Mouse (Mus musculus): ENCODE measurements around the gene Ubap2. TPM values are rescaled to one million over a fixed set of nuclear protein-coding genes. Genes with fewer than 3 reads are reported as not detected.

Ubap2 gene
- polyA plus RNA-seq, 1 experiment from 2014 or later, result 67.8 TPM

DNA sequence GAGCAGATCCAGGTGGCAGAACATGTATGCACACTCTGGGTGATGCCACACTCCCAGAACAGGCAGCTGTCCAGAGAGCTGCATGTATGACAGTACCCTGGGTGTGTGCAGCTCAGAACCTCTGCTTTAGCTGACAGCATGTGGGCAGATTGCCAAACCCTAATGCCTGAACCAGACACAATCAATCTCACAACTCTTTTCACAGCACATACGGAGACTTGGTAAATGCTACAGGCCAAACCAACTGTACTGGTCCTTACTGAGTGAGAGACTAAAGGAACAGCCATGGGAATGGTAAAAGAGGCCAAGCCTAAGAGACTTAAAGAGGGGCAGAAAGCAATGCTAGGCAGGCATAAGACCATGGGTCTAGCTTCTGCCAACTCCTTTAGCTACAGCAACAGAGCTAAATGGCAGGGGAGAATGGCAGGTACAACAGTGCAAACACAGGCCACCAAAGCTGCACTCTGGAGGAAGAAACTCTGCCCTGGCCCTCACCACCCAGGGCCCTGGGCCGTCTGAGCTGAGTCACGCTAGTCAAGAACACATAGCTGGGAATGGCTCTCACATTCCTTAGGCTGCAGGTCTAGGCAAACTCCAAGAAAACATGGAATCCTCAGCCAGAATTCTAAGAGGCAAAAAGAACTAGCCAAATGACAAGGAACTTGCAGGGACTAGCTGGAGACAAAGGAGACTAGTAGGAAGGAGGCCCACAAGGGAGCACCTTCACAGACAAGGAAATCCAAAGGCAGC, 77.9 kb downstream of the Ubap2 start:
- H3K9ac ChIP-seq, result no peak overlapping the region
- ATAC-seq (ENCODE audit: insufficient number of reproducible peaks, low FRiP score), result 0 out of 2 replicates have a peak, but pooled peaks have one; percentile 33
- H3K9me3 ChIP-seq (replicated peaks), result no peaks in the 10 kb centered on the region
- H3K27ac ChIP-seq (ENCODE audit: poor library complexity, severe bottlenecking), result peak overlapping the region; percentile 41
- no peak overlapping the region for H3K4me2 ChIP-seq
- peaks cover 16% of the 10 kb centered on the region for H3K4me1 ChIP-seq (replicated peaks)
- H3K27me3 ChIP-seq (replicated peaks), result no peaks in the 10 kb centered on the region
- no peak overlapping the region for H3K4me3 ChIP-seq
- 52% methylated on average over 3 of the region's 3 CpGs for WGBS
- peaks cover 93% of the 10 kb centered on the region for H3K36me3 ChIP-seq

DNA sequence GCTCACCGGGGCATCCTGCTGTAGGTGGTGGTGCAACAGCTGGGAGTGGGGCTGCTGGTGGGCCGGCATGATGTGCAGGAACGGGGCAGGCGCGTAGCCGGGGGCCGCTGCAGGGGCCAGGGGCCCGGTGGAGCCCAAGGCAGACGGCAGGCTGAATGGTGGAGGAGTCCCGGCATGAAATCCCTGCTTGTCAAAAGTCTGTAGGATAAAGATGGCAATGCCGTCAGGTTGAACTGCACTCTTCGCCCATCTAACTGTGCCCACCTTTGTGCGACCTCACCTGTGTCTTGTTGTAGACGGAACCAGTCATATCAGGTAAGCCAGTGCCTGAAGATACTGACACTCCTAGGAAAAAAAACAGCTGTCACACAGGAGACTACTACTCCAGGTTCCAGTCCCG, 79.6 kb downstream of the Ubap2 start:
- peaks cover 90% of the 10 kb centered on the region for H3K36me3 ChIP-seq
- no peak overlapping the region for H3K4me2 ChIP-seq
- no peaks in the 10 kb centered on the region for H3K27me3 ChIP-seq (replicated peaks)
- H3K9me3 ChIP-seq (replicated peaks), result no peaks in the 10 kb centered on the region
- H3K4me1 ChIP-seq (replicated peaks), result peaks cover 16% of the 10 kb centered on the region
- H3K9ac ChIP-seq, result no peak overlapping the region
- no peak for ATAC-seq (ENCODE audit: insufficient number of reproducible peaks, low FRiP score)
- 89% methylated on average over 15 of the region's 15 CpGs for WGBS
- no peak overlapping the region for H3K4me3 ChIP-seq
- no peak overlapping the region for H3K27ac ChIP-seq (ENCODE audit: poor library complexity, severe bottlenecking)

DNA sequence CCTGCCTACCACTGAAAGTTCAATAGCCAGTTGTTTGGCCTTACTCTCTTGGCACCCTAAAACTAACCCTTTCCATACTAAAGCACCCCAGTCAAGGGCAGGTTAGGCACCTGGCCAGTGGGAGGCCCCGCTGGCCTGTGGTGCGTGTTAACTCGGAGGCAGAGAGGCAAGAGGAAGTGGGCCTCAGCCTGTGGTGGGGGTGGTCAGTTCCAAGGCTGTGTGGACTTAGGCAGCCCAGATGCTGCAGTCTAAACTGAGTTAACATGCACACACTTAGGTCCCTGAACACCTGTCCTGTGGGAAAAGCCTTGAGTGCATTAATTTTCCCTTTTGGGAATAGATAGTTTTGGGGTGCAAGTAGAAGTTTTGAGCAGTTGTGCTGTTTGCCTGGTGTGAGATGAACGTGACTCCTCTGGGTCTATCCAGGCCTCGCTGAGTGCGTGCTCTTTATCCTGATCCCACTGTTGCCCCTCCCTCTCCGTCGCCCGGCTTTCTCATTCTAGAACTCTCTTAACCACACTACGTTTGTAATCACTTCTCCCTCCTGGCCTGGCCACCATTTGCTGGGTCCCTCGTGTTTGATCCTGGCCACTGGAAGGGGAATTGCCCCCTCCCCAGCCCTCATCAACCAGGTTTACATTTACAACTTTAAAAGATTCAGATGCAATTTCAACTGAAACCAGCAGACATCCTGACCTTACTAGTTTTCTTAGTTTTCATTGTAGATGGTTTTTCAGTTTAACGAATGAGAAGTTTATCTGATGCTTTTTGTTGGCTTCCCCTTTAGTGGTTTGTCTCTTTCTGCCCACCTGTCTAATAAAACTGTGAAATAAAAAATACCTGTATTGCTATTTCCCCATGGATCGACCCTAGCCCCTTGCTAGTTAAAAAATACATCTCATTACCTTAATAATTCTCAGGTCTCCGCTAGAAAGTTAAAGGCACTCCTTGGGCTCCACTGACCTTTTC, 82.1 kb downstream of the Ubap2 start:
- Histone ChIP-seq H3K27me3 (replicated peaks) (no peaks in the 10 kb centered on the region), H3K9ac (no peak overlapping the region), H3K27ac (ENCODE audit: poor library complexity, severe bottlenecking) (no peak overlapping the region), H3K4me1 (replicated peaks) (peaks cover 14% of the 10 kb centered on the region), H3K9me3 (replicated peaks) (no peaks in the 10 kb centered on the region), H3K36me3 (peaks cover 78% of the 10 kb centered on the region), H3K4me3 (no peak overlapping the region), H3K4me2 (no peak overlapping the region)
- ATAC-seq (ENCODE audit: insufficient number of reproducible peaks, low FRiP score), result no peak
- 70% methylated on average over 14 of the region's 14 CpGs for WGBS

DNA sequence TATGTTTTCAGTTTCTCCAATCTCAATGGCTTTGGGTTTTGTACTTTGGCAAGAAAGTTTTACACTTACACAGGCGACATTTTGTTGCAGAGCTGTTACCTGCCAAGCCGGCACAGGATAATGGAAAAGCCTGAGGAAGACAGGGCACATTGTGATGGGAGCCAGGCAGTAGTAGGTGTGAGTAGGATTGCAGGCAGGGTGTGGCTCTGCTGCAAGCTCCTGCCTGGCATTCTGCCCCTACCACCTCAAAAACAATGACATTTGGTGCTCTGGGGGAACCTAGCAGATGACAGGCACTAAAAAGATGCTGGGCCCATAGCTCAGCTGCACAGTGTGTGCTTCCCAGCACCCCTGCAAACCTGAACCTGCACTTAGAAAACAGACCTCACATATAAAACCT, 85.1 kb downstream of the Ubap2 start:
- no peak overlapping the region for H3K27ac ChIP-seq (ENCODE audit: poor library complexity, severe bottlenecking)
- H3K4me2 ChIP-seq, result no peak overlapping the region
- no peaks in the 10 kb centered on the region for H3K27me3 ChIP-seq (replicated peaks)
- 92% methylated on average over 2 of the region's 2 CpGs for WGBS
- ATAC-seq (ENCODE audit: insufficient number of reproducible peaks, low FRiP score), result no peak
- H3K4me1 ChIP-seq (replicated peaks), result no peaks in the 10 kb centered on the region
- H3K4me3 ChIP-seq, result no peak overlapping the region
- H3K9ac ChIP-seq, result no peak overlapping the region
- no peaks in the 10 kb centered on the region for H3K9me3 ChIP-seq (replicated peaks)
- peaks cover 73% of the 10 kb centered on the region for H3K36me3 ChIP-seq

DNA sequence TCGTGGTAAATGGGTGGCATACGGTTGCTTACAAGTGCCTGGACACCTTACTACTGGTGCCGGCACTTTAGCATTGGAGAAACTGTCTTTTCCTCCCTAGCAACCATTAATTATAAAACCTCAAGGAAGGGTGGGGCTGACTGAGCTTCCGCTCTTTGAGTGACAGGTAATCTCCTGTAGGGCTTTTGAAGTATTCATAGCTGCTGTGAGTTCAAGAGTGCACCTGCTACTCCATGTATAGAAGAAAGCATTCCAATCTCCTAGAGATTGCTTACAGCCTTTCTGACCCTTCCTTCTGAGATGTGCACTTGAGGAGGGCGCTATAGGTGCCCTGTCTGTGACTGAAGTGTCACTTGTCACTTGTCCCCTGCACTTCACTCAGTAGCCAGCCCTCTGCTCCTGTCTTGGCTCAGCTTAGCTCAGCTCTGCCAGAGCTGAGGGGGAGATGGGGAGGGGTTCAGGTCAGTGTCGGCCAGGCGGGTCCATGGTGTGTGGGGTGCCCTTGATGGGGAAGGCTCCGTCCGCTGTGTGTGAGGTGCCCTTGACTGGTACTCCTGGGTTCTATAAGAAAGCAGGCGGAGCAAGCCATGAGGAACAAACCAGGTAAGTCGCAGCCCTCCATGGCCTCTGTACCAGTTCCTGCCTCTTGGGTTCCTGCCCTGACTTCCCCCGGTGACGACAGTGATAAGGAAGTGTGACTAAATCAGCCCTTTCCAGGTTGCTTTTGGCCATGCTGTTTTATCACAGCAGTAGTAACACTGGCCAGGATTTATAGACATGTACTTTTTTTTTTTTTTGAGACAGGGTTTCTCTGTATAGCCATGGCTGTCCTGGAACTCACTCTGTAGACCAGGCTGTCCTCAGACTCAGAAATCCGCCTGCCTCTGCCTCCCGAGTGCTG, 94.9 kb downstream of the Ubap2 start:
- ATAC-seq (ENCODE audit: insufficient number of reproducible peaks, low FRiP score), result no peak; the same call in 1 of the 2 replicates
- H3K9ac ChIP-seq, result no peak overlapping the region
- peaks cover 7% of the 10 kb centered on the region; the same call in 1 of the 2 replicates for H3K4me1 ChIP-seq (replicated peaks)
- no peak overlapping the region for H3K4me2 ChIP-seq
- H3K4me3 ChIP-seq, result no peak overlapping the region
- H3K27ac ChIP-seq (ENCODE audit: poor library complexity, severe bottlenecking), result no peak overlapping the region
- no peaks in the 10 kb centered on the region for H3K9me3 ChIP-seq (replicated peaks)
- H3K27me3 ChIP-seq (replicated peaks), result no peaks in the 10 kb centered on the region
- H3K36me3 ChIP-seq, result peaks cover 69% of the 10 kb centered on the region
- 78% methylated on average over 15 of the region's 15 CpGs for WGBS

DNA sequence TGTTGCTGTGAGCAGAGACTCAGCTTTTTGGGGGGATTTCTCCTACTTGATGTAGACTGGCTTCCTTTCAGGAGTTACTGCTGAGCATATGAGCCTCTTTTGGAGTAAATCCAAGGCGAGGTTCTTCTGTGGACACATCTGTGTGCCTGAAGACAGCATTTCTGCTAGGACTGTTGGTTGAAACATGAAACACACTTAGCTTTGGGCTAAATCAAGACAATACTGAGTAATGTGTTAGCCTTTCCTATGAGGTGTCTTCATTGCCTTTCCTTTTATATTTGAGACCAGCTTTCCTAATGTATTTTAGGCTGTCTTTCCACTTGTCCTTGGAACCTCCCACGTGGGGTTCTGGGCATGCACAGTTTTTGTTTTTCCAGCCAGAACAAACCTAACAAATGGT, 100.3 kb downstream of the Ubap2 start:
- no peaks in the 10 kb centered on the region for H3K27me3 ChIP-seq (replicated peaks)
- no peak overlapping the region for H3K27ac ChIP-seq (ENCODE audit: poor library complexity, severe bottlenecking)
- H3K4me2 ChIP-seq, result no peak overlapping the region
- H3K4me1 ChIP-seq (replicated peaks), result peaks cover 4% of the 10 kb centered on the region; the same call in 1 of the 2 replicates
- H3K9ac ChIP-seq, result no peak overlapping the region
- H3K36me3 ChIP-seq, result peaks cover 48% of the 10 kb centered on the region
- 79% methylated on average over 2 of the region's 2 CpGs for whole genome bisulfite sequencing
- H3K4me3 ChIP-seq, result no peak overlapping the region
- no peaks in the 10 kb centered on the region for H3K9me3 ChIP-seq (replicated peaks)
- no peak for ATAC-seq (ENCODE audit: insufficient number of reproducible peaks, low FRiP score)

DNA sequence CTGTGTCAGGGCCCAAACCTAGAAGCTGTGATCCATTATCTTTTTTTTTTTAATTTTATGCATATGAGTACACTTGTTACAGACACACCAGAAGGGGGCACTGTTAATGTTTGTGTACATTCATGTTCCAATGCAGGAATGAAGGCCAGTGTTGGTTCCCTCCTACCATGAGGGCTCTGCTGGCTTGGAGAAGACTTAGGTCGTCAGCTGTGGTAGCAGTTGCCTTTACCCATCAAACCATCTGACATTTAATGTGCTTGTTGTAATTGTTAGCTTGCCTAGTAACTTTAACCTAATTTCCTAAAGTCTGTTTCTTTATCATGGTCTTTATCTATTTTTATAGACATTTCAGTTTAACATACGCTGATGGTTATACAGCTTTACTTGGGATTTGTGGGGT, 104.0 kb downstream of the Ubap2 start:
- no peak for ATAC-seq (ENCODE audit: insufficient number of reproducible peaks, low FRiP score)
- H3K36me3 ChIP-seq, result peaks cover 35% of the 10 kb centered on the region
- no peak overlapping the region for H3K4me2 ChIP-seq
- 0 out of 2 replicates have a peak, but pooled peaks cover 3% of the 10 kb centered on the region for H3K4me1 ChIP-seq (replicated peaks)
- no peak overlapping the region for H3K9ac ChIP-seq
- H3K27ac ChIP-seq (ENCODE audit: poor library complexity, severe bottlenecking), result no peak overlapping the region
- no peaks in the 10 kb centered on the region for H3K27me3 ChIP-seq (replicated peaks)
- no peaks in the 10 kb centered on the region for H3K9me3 ChIP-seq (replicated peaks)
- H3K4me3 ChIP-seq, result no peak overlapping the region
- 90% methylated on average over 2 of the region's 2 CpGs for WGBS

DNA sequence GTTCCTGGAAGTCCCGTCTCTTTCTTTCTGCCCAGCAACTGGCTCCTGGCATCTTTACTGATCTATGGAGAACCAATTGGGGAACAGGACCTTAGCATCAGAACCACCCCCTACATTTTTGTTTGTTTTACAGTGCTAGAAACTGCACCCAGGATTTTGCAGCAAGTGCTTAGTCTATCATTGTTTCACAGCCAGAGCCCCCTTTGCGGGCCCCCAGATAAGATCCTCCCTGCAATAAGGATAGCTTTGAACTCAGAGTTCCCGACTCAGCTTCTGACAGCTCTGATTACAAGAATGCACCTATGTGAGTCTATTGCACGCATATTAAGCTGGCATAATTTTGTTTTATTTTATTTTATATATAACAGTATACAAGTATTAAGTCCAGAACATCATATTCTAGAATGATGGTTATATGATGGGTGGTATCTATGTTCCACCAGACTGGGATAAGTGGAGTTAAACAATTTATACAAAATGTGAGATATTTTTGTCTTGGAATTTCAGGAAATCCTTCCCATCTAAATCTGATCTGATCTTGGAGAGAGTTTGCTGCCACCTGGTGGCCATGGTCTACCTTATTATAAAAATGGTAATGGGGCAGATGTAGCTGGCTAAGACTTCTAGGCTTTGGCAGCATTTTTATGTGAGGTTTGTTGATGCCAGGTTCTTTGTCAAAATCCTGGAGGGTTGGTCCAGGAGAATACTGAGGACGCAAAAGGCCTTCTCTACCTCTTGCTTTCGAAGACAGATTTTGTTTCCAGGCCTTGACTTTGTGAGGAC, 109.1 kb downstream of the Ubap2 start:
- Histone ChIP-seq H3K4me2 (no peak overlapping the region), H3K4me3 (no peak overlapping the region), H3K36me3 (peaks cover 18% of the 10 kb centered on the region), H3K27me3 (replicated peaks) (no peaks in the 10 kb centered on the region), H3K9me3 (replicated peaks) (no peaks in the 10 kb centered on the region), H3K9ac (no peak overlapping the region), H3K27ac (ENCODE audit: poor library complexity, severe bottlenecking) (0 out of 2 replicates have a peak overlapping the region, but pooled peaks have one; percentile 16), H3K4me1 (replicated peaks) (peaks cover 13% of the 10 kb centered on the region)
- 65% methylated on average over 6 of the region's 6 CpGs for WGBS
- no peak for ATAC-seq (ENCODE audit: insufficient number of reproducible peaks, low FRiP score)

DNA sequence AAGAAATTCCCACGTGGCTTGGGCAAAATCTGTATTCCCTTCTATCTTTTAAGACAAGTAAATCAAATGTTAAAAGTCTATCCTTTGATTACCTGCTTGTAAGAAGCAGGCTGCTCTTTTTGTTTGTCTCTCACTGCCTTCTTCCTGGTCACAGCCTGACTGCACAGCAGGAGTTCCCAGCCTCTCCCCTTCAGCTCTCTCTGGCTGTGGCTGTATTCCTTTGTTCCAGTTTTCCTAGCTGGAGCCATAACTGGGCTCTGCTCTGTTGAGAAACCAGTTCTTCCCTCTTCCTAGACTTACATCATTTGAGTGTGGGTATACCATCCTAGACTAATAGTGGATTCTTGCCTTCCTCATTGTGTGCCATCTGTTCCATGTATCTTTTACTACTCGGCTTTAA, 110.0 kb downstream of the Ubap2 start:
- H3K9ac ChIP-seq, result no peak overlapping the region
- H3K9me3 ChIP-seq (replicated peaks), result no peaks in the 10 kb centered on the region
- peaks cover 18% of the 10 kb centered on the region for H3K36me3 ChIP-seq
- H3K4me3 ChIP-seq, result no peak overlapping the region
- H3K27me3 ChIP-seq (replicated peaks), result no peaks in the 10 kb centered on the region
- WGBS, result 37% methylated on average over 2 of the region's 2 CpGs
- no peak for ATAC-seq (ENCODE audit: insufficient number of reproducible peaks, low FRiP score)
- H3K27ac ChIP-seq (ENCODE audit: poor library complexity, severe bottlenecking), result no peak overlapping the region
- peaks cover 11% of the 10 kb centered on the region for H3K4me1 ChIP-seq (replicated peaks)
- H3K4me2 ChIP-seq, result no peak overlapping the region

DNA sequence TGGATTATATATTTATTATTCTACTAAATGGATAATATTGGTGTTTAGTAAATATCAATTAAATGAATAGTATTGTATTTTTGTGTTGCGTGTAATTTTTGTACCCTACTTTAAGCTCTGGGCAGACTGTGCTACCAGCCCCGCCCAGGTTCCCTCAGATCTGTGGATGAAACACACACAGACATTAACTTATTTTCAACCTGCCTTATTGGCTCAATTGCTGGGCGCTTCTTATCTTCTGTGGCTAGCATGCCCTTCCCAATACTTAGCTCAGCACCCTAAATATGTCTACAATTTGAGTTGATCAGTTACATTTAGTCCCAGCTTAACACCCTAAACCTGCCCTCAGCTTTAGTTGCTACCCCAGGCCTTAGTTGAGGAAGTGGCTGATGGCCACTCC, 113.7 kb downstream of the Ubap2 start:
- no peak for ATAC-seq (ENCODE audit: insufficient number of reproducible peaks, low FRiP score)
- 95% methylated on average over 3 of the region's 3 CpGs for WGBS
- no peak overlapping the region for H3K4me3 ChIP-seq

More for the DNA sequence above, 113.7 kb downstream of the Ubap2 start:
- Histone ChIP-seq H3K4me1 (replicated peaks) (peaks cover 23% of the 10 kb centered on the region), H3K27ac (ENCODE audit: poor library complexity, severe bottlenecking) (no peak overlapping the region), H3K27me3 (replicated peaks) (no peaks in the 10 kb centered on the region), H3K9ac (no peak overlapping the region), H3K4me2 (no peak overlapping the region), H3K9me3 (replicated peaks) (no peaks in the 10 kb centered on the region), H3K36me3 (no peaks in the 10 kb centered on the region)

All from heart, embryonic 12.5 days (tissue).